Mouse (Mus musculus): ENCODE data around the gene H2al1i. TPM values are rescaled to one million over a fixed set of nuclear protein-coding genes. Genes with fewer than 3 reads are reported as not detected.

The H2al1i gene
- polyA plus RNA-seq (2012; rRNA removed; ENCODE audit: low replicate concordance) = not detected in 2 replicates

DNA sequence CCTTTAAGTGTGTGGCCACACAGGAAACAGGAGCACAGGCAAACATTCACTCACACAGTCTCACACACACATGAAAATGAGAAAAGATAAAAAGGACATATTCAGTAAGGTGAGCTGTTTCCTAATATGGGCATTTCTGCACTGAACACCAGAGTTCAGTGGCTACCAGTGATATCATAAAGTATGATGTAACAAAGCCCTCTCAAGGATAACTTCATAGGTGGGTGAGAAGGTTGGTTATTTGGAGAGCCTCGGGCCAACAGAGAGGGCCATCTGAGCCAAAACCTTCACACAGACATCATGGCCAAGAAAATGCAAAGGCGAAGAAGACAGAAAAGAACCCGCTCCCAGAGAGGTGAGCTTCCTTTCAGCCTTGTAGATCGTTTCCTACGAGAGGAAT lies at the start of gene H2al1i:
Gene H2al1i (plus strand): TSS at position 301 of the 400 bp plus-strand sequence.

DNA sequence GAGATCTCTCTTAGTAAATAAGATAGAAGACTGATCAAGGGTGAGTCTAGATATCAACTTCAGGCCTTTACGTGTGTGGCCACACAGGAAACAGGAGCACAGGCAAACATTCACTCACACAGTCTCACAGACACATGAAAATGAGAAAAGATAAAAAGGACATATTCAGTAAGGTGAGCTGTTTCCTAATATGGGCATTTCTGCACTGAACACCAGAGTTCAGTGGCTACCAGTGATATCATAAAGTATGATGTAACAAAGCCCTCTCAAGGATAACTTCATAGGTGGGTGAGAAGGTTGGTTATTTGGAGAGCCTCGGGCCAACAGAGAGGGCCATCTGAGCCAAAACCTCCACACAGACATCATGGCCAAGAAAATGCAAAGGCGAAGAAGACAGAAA lies 25.5 kb upstream of the H2al1i start, which contains the start of gene H2al1a:
Gene H2al1a (plus strand): TSS at position 301 of the 400 bp plus-strand sequence.

DNA sequence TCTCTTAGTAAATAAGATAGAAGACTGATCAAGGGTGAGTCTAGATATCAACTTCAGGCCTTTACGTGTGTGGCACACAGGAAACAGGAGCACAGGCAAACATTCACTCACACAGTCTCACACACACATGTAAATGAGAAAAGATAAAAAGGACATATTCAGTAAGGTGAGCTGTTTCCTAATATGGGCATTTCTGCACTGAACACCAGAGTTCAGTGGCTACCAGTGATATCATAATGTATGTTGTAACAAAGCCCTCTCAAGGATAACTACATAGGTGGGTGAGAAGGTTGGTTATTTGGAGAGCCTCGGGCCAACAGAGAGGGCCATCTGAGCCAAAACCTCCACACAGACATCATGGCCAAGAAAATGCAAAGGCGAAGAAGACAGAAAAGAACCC lies 22.3 kb upstream of the H2al1i start, which contains the start of gene H2al1b:
Gene H2al1b (plus strand): TSS at position 301 of the 400 bp plus-strand sequence.

DNA sequence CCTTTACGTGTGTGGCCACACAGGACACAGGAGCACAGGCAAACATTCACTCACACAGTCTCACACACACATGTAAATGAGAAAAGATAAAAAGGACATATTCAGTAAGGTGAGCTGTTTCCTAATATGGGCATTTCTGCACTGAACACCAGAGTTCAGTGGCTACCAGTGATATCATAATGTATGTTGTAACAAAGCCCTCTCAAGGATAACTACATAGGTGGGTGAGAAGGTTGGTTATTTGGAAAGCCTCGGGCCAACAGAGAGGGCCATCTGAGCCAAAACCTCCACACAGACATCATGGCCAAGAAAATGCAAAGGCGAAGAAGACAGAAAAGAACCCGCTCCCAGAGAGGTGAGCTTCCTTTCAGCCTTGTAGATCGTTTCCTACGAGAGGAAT lies 19.1 kb upstream of the H2al1i start, which contains the start of gene H2al1c:
Gene H2al1c (plus strand): TSS at position 301 of the 400 bp plus-strand sequence.

DNA sequence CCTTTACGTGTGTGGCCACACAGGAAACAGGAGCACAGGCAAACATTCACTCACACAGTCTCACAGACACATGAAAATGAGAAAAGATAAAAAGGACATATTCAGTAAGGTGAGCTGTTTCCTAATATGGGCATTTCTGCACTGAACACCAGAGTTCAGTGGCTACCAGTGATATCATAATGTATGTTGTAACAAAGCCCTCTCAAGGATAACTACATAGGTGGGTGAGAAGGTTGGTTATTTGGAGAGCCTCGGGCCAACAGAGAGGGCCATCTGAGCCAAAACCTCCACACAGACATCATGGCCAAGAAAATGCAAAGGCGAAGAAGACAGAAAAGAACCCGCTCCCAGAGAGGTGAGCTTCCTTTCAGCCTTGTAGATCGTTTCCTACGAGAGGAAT lies 15.9 kb upstream of the H2al1i start, which contains the start of gene H2al1d:
Gene H2al1d (plus strand): TSS at position 301 of the 400 bp plus-strand sequence.

DNA sequence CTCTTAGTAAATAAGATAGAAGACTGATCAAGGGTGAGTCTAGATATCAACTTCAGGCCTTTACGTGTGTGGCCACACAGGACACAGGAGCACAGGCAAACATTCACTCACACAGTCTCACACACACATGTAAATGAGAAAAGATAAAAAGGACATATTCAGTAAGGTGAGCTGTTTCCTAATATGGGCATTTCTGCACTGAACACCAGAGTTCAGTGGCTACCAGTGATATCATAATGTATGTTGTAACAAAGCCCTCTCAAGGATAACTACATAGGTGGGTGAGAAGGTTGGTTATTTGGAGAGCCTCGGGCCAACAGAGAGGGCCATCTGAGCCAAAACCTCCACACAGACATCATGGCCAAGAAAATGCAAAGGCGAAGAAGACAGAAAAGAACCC lies 12.8 kb upstream of the H2al1i start, which contains the start of gene H2al1e:
Gene H2al1e (plus strand): TSS at position 301 of the 400 bp plus-strand sequence.

DNA sequence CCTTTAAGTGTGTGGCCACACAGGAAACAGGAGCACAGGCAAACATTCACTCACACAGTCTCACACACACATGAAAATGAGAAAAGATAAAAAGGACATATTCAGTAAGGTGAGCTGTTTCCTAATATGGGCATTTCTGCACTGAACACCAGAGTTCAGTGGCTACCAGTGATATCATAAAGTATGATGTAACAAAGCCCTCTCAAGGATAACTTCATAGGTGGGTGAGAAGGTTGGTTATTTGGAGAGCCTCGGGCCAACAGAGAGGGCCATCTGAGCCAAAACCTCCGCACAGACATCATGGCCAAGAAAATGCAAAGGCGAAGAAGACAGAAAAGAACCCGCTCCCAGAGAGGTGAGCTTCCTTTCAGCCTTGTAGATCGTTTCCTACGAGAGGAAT lies 9.6 kb upstream of the H2al1i start, which contains the start of gene H2al1f:
Gene H2al1f (plus strand): TSS at position 301 of the 400 bp plus-strand sequence.

DNA sequence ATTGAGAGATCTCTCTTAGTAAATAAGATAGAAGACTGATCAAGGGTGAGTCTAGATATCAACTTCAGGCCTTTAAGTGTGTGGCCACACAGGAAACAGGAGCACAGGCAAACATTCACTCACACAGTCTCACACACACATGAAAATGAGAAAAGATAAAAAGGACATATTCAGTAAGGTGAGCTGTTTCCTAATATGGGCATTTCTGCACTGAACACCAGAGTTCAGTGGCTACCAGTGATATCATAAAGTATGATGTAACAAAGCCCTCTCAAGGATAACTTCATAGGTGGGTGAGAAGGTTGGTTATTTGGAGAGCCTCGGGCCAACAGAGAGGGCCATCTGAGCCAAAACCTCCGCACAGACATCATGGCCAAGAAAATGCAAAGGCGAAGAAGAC lies 6.5 kb upstream of the H2al1i start, which contains the start of gene H2al1g:
Gene H2al1g (plus strand): TSS at position 301 of the 400 bp plus-strand sequence.

DNA sequence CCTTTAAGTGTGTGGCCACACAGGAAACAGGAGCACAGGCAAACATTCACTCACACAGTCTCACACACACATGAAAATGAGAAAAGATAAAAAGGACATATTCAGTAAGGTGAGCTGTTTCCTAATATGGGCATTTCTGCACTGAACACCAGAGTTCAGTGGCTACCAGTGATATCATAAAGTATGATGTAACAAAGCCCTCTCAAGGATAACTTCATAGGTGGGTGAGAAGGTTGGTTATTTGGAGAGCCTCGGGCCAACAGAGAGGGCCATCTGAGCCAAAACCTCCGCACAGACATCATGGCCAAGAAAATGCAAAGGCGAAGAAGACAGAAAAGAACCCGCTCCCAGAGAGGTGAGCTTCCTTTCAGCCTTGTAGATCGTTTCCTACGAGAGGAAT lies 3.3 kb upstream of the H2al1i start, which contains the start of gene H2al1h:
Gene H2al1h (plus strand): TSS at position 301 of the 400 bp plus-strand sequence.

DNA sequence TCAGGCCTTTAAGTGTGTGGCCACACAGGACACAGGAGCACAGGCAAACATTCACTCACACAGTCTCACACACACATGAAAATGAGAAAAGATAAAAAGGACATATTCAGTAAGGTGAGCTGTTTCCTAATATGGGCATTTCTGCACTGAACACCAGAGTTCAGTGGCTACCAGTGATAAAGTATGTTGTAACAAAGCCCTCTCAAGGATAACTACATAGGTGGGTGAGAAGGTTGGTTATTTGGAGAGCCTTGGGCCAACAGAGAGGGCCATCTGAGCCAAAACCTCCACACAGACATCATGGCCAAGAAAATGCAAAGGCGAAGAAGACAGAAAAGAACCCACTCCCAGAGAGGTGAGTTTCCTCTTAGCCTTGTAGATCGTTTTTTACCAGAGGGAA lies 3.1 kb downstream of the H2al1i start, which contains the start of gene H2al1j:
Gene H2al1j (plus strand): TSS at position 301 of the 400 bp plus-strand sequence.

Other genes with a start within 250 kb of the H2al1i start
- gene H2al1a, start 25.4 kb upstream of the H2al1i start, polyA plus RNA-seq (2012; rRNA removed; ENCODE audit: low replicate concordance) = not detected in 2 replicates
- not detected in 2 replicates for gene H2al1b, start 22.2 kb upstream of the H2al1i start, polyA plus RNA-seq (2012; rRNA removed; ENCODE audit: low replicate concordance)
- not detected in 2 replicates for gene H2al1c, start 19.0 kb upstream of the H2al1i start, polyA plus RNA-seq (2012; rRNA removed; ENCODE audit: low replicate concordance)
- gene H2al1d, start 15.8 kb upstream of the H2al1i start, polyA plus RNA-seq (2012; rRNA removed; ENCODE audit: low replicate concordance) = not detected in 2 replicates
- not detected in 2 replicates for gene H2al1e, start 12.7 kb upstream of the H2al1i start, polyA plus RNA-seq (2012; rRNA removed; ENCODE audit: low replicate concordance)
- not detected in 2 replicates for gene H2al1f, start 9.5 kb upstream of the H2al1i start, polyA plus RNA-seq (2012; rRNA removed; ENCODE audit: low replicate concordance)
- gene H2al1g, start 6.4 kb upstream of the H2al1i start, polyA plus RNA-seq (2012; rRNA removed; ENCODE audit: low replicate concordance) = not detected in 2 replicates
- not detected in 2 replicates for gene H2al1h, start 3.2 kb upstream of the H2al1i start, polyA plus RNA-seq (2012; rRNA removed; ENCODE audit: low replicate concordance)
- gene H2al1j, start 3.2 kb downstream of the H2al1i start, polyA plus RNA-seq (2012; rRNA removed; ENCODE audit: low replicate concordance) = not detected in 2 replicates